Mouse (Mus musculus) myocyte (in vitro differentiated cells): ENCODE measurements at regions not wholly inside any gene's neighbourhood (a gene's known extent, or its start where the extent isn't known, plus 50 kb on each side); places are given as distances from the start of the nearest gene placed in this dataset.

ENCODE experiments used
- H3K27me3 ChIP-seq: one replicate; pipeline ENCODE4 v1.6.1; 2011; ENCODE audit not compliant: control insufficient read depth, insufficient read depth, insufficient read length
- H3K36me3 ChIP-seq: one replicate; pipeline ENCODE4 v1.6.1; 2011; ENCODE audit not compliant: control insufficient read depth, insufficient read depth
- H3K4me2 ChIP-seq: one replicate; pipeline ENCODE4 v1.6.1; 2011; ENCODE audit warnings: low read depth, control low read depth
- H3K4me3 ChIP-seq: one replicate; pipeline ENCODE4 v1.5.1; 2011; ENCODE audit warnings: mild to moderate bottlenecking, control low read depth, moderate library complexity
- H3K79me2 ChIP-seq: one replicate; pipeline ENCODE4 v1.6.1; 2011; ENCODE audit not compliant: control insufficient read depth, insufficient read depth
- H3ac ChIP-seq: one replicate; pipeline ENCODE4 v1.6.1; 2011; ENCODE audit not compliant: control insufficient read depth, insufficient read length
- CEBPB ChIP-seq: IDR thresholded peaks from 2 replicates; pipeline ENCODE4 v1.6.1; 2011; ENCODE audit warnings: mild to moderate bottlenecking, moderate library complexity; ENCODE audit not compliant: poor library complexity, insufficient read depth, severe bottlenecking
- E2F4 ChIP-seq: IDR thresholded peaks from one replicate; pipeline ENCODE4 v1.6.1; 2011; ENCODE audit warnings: mild to moderate bottlenecking, control low read depth, moderate library complexity; ENCODE audit not compliant: insufficient read depth
- MAX ChIP-seq: IDR thresholded peaks from one replicate; pipeline ENCODE4 v1.6.1; 2011; ENCODE audit warnings: low read depth, mild to moderate bottlenecking, control low read depth
- MYOD1 ChIP-seq, 3 experiments: IDR thresholded peaks; one replicate each; pipeline ENCODE4 v1.6.1; 2011; ENCODE audit warnings: control low read depth in 2 of 3, low read depth in 2 of 3, mild to moderate bottlenecking in 2 of 3, moderate library complexity in 1 of 3; ENCODE audit not compliant: insufficient read length in 2 of 3, control insufficient read depth in 1 of 3
- MYOG ChIP-seq, 3 experiments: IDR thresholded peaks; one replicate each; pipeline ENCODE4 v1.6.1; 2011; ENCODE audit warnings: control low read depth in 2 of 3, low read depth in 2 of 3, mild to moderate bottlenecking in 2 of 3; ENCODE audit not compliant: insufficient read length in 2 of 3, control insufficient read depth in 1 of 3, insufficient read depth in 1 of 3
- POLR2A ChIP-seq: IDR thresholded peaks from one replicate; pipeline ENCODE4 v1.6.1; 2011; ENCODE audit warnings: low read depth, mild to moderate bottlenecking, control low read depth, moderate library complexity; ENCODE audit not compliant: insufficient read length
- POLR2AphosphoS2 ChIP-seq: IDR thresholded peaks from one replicate; pipeline ENCODE4 v1.6.1; 2011; ENCODE audit warnings: low read depth, control low read depth; ENCODE audit not compliant: insufficient read length
- REST ChIP-seq: IDR thresholded peaks from one replicate; pipeline ENCODE4 v1.6.1; 2011; ENCODE audit warnings: mild to moderate bottlenecking, control low read depth, moderate library complexity; ENCODE audit not compliant: insufficient read depth, insufficient read length
- SRF ChIP-seq: IDR thresholded peaks from one replicate; pipeline ENCODE4 v1.6.1; 2011; ENCODE audit warnings: low read depth; ENCODE audit not compliant: control insufficient read depth, insufficient read length
- TCF12 ChIP-seq: IDR thresholded peaks from one replicate; pipeline ENCODE4 v1.6.1; 2011; ENCODE audit warnings: mild to moderate bottlenecking, control low read depth; ENCODE audit not compliant: poor library complexity, insufficient read depth, severe bottlenecking
- TCF3 ChIP-seq: IDR thresholded peaks from one replicate; pipeline ENCODE4 v1.6.1; 2011; ENCODE audit warnings: low read depth, control low read depth; ENCODE audit not compliant: insufficient read length
- USF1 ChIP-seq: IDR thresholded peaks from one replicate; pipeline ENCODE4 v1.6.1; 2011; ENCODE audit warnings: low read depth, mild to moderate bottlenecking, control low read depth, moderate library complexity

DNA sequence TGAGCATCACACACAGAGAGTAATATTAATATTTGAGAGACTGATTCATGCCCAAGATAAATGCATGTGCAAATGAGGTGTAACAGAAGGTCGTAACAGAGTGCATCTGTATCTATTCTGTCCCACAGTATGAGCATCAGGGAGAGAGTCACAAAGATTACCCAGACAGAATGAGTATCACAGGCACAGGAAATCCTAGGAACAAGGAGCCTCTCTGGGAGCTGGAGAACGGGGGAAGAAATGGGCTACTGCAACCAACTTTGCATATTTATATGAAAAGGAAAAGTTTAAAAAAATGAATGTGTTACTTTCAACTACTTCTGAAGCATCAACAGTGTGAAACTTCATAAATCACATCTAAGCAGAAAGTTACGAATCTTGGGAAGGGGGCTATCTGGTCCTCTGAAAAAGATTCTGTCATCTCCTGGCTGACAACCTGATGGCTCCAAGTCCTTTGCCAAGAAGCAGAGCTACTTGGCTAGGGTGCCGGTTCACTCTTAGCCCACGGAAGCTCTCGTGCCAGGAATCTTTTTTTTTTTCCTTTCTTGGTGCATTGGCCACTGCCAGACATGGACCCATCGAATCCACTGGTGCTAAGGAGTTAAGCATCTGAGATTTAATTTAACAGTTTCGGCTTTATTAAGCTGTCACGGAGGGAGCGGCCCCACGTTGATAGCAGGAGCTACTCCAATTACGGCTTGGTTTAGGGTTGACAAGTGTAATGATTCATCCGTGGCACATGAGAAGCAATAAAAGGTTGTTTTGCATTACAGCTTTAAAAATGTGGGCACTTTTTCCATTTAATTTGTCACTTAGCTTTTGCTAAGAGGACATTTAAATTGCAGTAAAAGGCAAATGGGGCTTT lies 277.6 kb upstream of the Smim15 start:
- Histone ChIP-seq H3K27me3 (no peaks in the 10 kb centered on the region), H3K4me3 (no peak overlapping the region), H3K79me2 (no peaks in the 10 kb centered on the region), H3K36me3 (peaks cover 14% of the 10 kb centered on the region), H3ac (no peak overlapping the region), H3K4me2 (no peak overlapping the region)
- TF ChIP-seq TCF12: no peak
- TF ChIP-seq USF1: no peak
- no peak for TF ChIP-seq MAX
- no peak for TF ChIP-seq E2F4
- TF ChIP-seq POLR2AphosphoS2: no peak
- no peak for TF ChIP-seq REST
- no peak for TF ChIP-seq TCF3
- TF ChIP-seq POLR2A: no peak
- TF ChIP-seq CEBPB: no peak
- no peak for TF ChIP-seq SRF
- TF ChIP-seq MYOG (IDR thresholded peaks at IDR 0.05; ENCODE audit: control insufficient read depth in 1 of 3, insufficient read depth in 1 of 3, insufficient read length in 2 of 3, low read depth in 2 of 3): no peak

DNA sequence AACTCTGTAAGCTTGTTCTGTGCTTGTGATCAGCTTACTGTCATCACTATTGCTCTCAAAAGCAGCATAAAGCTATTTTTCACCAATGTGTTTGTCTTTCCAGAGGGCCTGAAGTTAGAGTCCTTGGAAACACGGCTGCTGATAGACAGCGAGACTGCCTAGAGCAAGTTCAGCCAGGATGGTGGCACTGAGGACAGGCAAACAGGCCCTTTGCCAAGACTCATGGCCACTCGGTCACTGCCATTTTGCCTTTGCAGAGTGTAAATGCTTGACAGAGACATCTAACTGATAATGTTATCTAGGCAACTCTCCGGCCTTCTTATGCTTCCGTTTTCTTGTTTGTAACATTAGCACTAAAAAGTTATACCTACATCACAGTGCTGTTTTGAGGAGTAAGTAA lies 280.3 kb upstream of the Smim15 start:
- Histone ChIP-seq H3ac (no peak overlapping the region), H3K4me3 (no peak overlapping the region), H3K36me3 (peaks cover 5% of the 10 kb centered on the region), H3K79me2 (no peaks in the 10 kb centered on the region), H3K4me2 (no peak overlapping the region), H3K27me3 (no peaks in the 10 kb centered on the region)
- no peak for TF ChIP-seq USF1
- TF ChIP-seq TCF12: no peak
- no peak for TF ChIP-seq E2F4
- no peak for TF ChIP-seq SRF
- no peak for TF ChIP-seq POLR2A
- TF ChIP-seq MYOD1 (IDR thresholded peaks at IDR 0.05; ENCODE audit: control insufficient read depth in 1 of 3, insufficient read length in 2 of 3, low read depth in 2 of 3): no peak
- TF ChIP-seq REST: no peak
- TF ChIP-seq TCF3: no peak
- TF ChIP-seq MAX: no peak
- TF ChIP-seq MYOG (IDR thresholded peaks at IDR 0.05; ENCODE audit: control insufficient read depth in 1 of 3, insufficient read depth in 1 of 3, insufficient read length in 2 of 3, low read depth in 2 of 3): no peak

DNA sequence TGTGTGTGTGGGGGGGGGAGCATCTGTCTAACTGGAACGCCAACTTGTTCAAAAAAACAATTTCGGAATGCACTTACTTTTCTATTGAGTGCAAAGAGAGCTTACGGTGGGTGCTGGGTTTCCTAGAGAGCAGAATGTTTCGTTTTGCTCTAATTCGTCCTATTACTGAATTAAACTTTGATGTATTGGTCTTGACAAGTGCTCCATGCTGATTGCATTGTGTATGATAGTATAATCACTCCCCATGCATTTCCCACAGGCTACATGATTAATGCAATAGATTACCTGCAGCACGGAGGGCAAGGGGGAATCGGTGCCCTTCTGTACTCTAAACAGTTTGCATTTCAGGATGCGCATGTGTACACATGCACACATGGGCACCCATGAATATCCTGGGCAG lies 283.7 kb upstream of the Smim15 start:
- H3K36me3 ChIP-seq: no peaks in the 10 kb centered on the region
- H3K79me2 ChIP-seq: no peaks in the 10 kb centered on the region
- TF ChIP-seq POLR2A: no peak
- TF ChIP-seq MAX: no peak
- no peak for TF ChIP-seq MYOG (IDR thresholded peaks at IDR 0.05; ENCODE audit: control insufficient read depth in 1 of 3, insufficient read depth in 1 of 3, insufficient read length in 2 of 3, low read depth in 2 of 3)
- no peak for TF ChIP-seq SRF
- no peak for TF ChIP-seq E2F4
- no peak for TF ChIP-seq MYOD1 (IDR thresholded peaks at IDR 0.05; ENCODE audit: control insufficient read depth in 1 of 3, insufficient read length in 2 of 3, low read depth in 2 of 3)
- TF ChIP-seq TCF12: no peak
- no peak for TF ChIP-seq REST
- no peak for TF ChIP-seq POLR2AphosphoS2
- no peak for TF ChIP-seq CEBPB
- no peak for TF ChIP-seq USF1
- H3ac ChIP-seq: no peak overlapping the region
- no peaks in the 10 kb centered on the region for H3K27me3 ChIP-seq
- H3K4me3 ChIP-seq: no peak overlapping the region
- H3K4me2 ChIP-seq: no peak overlapping the region

DNA sequence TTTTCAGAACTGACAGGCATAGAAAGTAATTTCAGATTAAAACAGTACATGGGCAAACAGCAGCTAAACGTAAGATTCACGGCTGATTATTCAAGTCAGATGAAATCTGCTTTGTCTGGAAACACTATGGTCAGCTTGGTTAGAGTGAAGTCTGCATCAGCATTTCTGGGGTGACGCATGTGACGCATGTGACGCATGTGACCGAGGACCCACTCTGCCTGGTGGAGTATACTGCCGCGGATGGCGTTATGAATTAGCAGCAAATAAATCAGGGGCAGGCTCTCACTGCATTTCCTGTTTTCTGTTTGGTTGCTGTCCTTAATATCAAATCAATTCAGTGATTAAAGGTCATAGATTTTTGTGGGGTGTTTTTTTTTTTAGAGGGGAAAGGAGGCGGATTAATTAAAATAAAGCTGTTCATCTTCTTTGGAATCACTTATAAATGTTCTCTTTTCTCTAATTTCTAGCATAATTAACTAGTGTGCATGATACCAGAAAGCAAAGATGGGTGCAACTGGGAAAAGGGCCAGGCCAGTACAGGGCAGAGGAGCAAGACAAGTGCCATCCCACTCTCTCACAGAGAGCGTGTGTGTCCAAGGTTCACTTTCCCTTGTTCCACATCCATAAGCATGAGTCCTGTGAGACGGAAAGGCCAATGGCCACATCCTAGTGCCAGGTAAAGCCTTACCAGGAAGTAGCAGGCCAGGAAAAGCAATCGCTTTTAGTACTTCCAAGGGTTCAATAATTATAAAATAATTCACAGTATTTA lies 285.7 kb upstream of the Smim15 start:
- Histone ChIP-seq H3K27me3 (no peaks in the 10 kb centered on the region), H3K79me2 (no peaks in the 10 kb centered on the region), H3K4me2 (no peak overlapping the region), H3K4me3 (no peak overlapping the region), H3K36me3 (no peaks in the 10 kb centered on the region), H3ac (no peak overlapping the region)
- TF ChIP-seq TCF3: no peak
- no peak for TF ChIP-seq CEBPB
- TF ChIP-seq POLR2A: no peak
- no peak for TF ChIP-seq MYOD1 (IDR thresholded peaks at IDR 0.05; ENCODE audit: control insufficient read depth in 1 of 3, insufficient read length in 2 of 3, low read depth in 2 of 3)
